In the genomic region with DNA sequence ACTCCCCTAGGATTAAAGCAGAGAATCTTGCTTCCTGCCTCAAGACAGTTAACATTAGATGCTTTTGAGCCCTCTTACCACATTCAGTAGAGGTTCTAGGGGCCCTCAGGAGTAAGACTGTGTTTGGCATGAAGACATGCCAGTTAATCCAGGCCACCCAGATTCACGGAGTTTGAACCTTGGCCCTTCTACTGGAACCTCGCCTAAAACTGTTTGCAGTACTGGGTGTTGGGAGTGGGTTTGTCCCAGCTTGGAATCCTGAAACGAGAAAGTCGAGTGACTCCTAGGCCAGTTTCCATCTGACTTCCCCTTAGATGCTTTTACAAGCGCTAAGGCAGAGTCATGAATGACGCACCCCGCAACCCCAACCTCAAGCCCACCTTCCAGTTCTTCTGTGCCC, we compare ENCODE assay signal across 13 mouse cellular contexts. TPM values are rescaled to one million over a fixed set of nuclear protein-coding genes. Genes with fewer than 3 reads are reported as not detected.
DNase-seq lines count a peak whose midpoint lies in the region; ATAC-seq and TF ChIP-seq lines count a peak whose summit lies in the region.
"Had no signal": no experiment of that assay in that cellular context is flagged by ENCODE, and none has a peak within 500 bp of the region (broad histone marks: within the 10 kb centered on the region; RNA-seq: fewer than 3 reads in every experiment).

No protein-coding gene starts in this region.

- ATAC-seq in stomach, embryonic 15.5 days (ENCODE audit: insufficient read depth, low FRiP score, low read depth): no peak
- ATAC-seq: hindbrain, embryonic 16.5 days had no signal

- peaks cover 33% of the 10 kb centered on the region for H3K4me1 ChIP-seq in liver, adult 2 months (ENCODE audit: control insufficient read depth, insufficient read depth, low read length)
- peaks cover 51% of the 10 kb centered on the region for H3K4me1 ChIP-seq in stomach, embryonic 15.5 days

- no peaks in the 10 kb centered on the region for H3K36me3 ChIP-seq in liver, adult 2 months (ENCODE audit: control insufficient read depth, insufficient read depth, low read length)
- no peaks in the 10 kb centered on the region for H3K36me3 ChIP-seq in stomach, embryonic 15.5 days
- H3K36me3 ChIP-seq: heart, embryonic 12.5 days had no signal

- intact Hi-C loops in heart, postnatal 10 days (cut with DNase I): no loop called here

- H3K4me3 ChIP-seq in liver, adult 2 months (ENCODE audit: insufficient read depth, low read depth, low read length): no peak overlapping the region
- H3K4me3 ChIP-seq in stomach, embryonic 15.5 days (replicated peaks): no peak overlapping the region
- H3K4me3 ChIP-seq: heart, embryonic 12.5 days had no signal

- TF ChIP-seq POLR2A in liver, adult 2 months (IDR thresholded peaks at IDR 0.05; ENCODE audit: extremely low read depth, insufficient read depth, low read length): no peak

- H3K27ac ChIP-seq in liver, adult 2 months (replicated peaks; ENCODE audit: insufficient read depth, low read depth, low read length): peak overlapping the region; percentile 14; the same call in 1 of the 2 replicates
- H3K27ac ChIP-seq in stomach, embryonic 15.5 days: peak overlapping the region; percentile 55; the same call in 1 of the 2 replicates
- H3K27ac ChIP-seq: liver, embryonic 14.5 days had no signal

- H3K27me3 ChIP-seq in liver, adult 2 months (ENCODE audit: control insufficient read depth, insufficient read depth, low read length): no peaks in the 10 kb centered on the region
- H3K27me3 ChIP-seq in stomach, embryonic 15.5 days (replicated peaks): no peaks in the 10 kb centered on the region
- H3K27me3 ChIP-seq: heart, embryonic 12.5 days had no signal

- peak; percentile 20 for DNase-seq in cerebellum, adult 8-10 months
- no peak for DNase-seq in cerebellum, postnatal 25 days
- DNase-seq in liver, adult 2 months (ENCODE audit: extremely low read depth, low read depth, low spot score): peak; percentile 82
- DNase-seq in liver: no peak
- peak; percentile 69 to 75 for DNase-seq in kidney, postnatal 25 days
- no peak for DNase-seq in left cerebral cortex, adult 9 months (ENCODE audit: low spot score in 2 of 2)
- DNase-seq in heart, postnatal 10 days: no peak
- DNase-seq: layer of hippocampus, postnatal 36 days; thymus, adult 2 months had no signal

- no peaks in the 10 kb centered on the region; the same call in 1 of the 2 replicates for H3K79me2 ChIP-seq in liver, adult 2 months (ENCODE audit: control insufficient read depth, insufficient read depth, low read length)

- H3K9ac ChIP-seq in liver, adult 2 months (ENCODE audit: low read depth, low read length): no peak overlapping the region
- no peak overlapping the region for H3K9ac ChIP-seq in stomach, embryonic 15.5 days
- H3K9ac ChIP-seq: heart, embryonic 12.5 days; liver, embryonic 14.5 days had no signal

- WGBS in liver, adult 2 months: 52% methylated on average over 7 of the region's 7 CpGs
- 65% methylated on average over 7 of the region's 7 CpGs for WGBS in stomach, embryonic 15.5 days

- TF ChIP-seq CTCF in liver, adult 2 months (IDR thresholded peaks at IDR 0.05; ENCODE audit: low read depth, low read length): no peak

- H3K9me3 ChIP-seq in stomach, embryonic 15.5 days: no peaks in the 10 kb centered on the region
- H3K9me3 ChIP-seq: heart, embryonic 12.5 days had no signal

- H3K4me2 ChIP-seq in stomach, embryonic 15.5 days: peak overlapping the region; percentile 90

RNA-seq across cellular contexts. Expression of a gene that starts 5.0 kb away (rescaled TPM):
- total RNA-seq in liver, adult 2 months (2014; rRNA removed): 2.3 and 3.9 TPM in 2 replicates
- polyA plus RNA-seq in liver, adult 2 months (2012; rRNA removed): 2.4 and 2.7 TPM in 2 replicates
- polyA plus RNA-seq in stomach, embryonic 15.5 days (2015; fragmentation: Nextera tagmentation; extraction: Ambion mirVana): 17.7 and 17.9 TPM in 2 replicates
- total RNA-seq in heart, postnatal 10 days (2021): 1 to 10 TPM; 3.5 to 4.1 TPM

RNA-seq across cellular contexts. Expression of a gene that starts 31.4 kb away (rescaled TPM):
- total RNA-seq in liver, adult 2 months (2014; rRNA removed): 5.1 and 7.9 TPM in 2 replicates
- 7.7 and 9.3 TPM in 2 replicates for polyA plus RNA-seq in liver, adult 2 months (2012; rRNA removed)
- 41.8 and 42.1 TPM in 2 replicates for polyA plus RNA-seq in stomach, embryonic 15.5 days (2015; fragmentation: Nextera tagmentation; extraction: Ambion mirVana)
- 10 to 100 TPM; 17.3 to 23.8 TPM for total RNA-seq in heart, postnatal 10 days (2021)

RNA-seq across cellular contexts. Expression of a gene that starts 35.2 kb away (rescaled TPM):
- total RNA-seq in liver, adult 2 months (2014; rRNA removed): 4.4 and 6.8 TPM in 2 replicates
- polyA plus RNA-seq in liver, adult 2 months (2012; rRNA removed): 11.3 and 14.1 TPM in 2 replicates
- polyA plus RNA-seq in stomach, embryonic 15.5 days (2015; fragmentation: Nextera tagmentation; extraction: Ambion mirVana): 3.6 and 4.3 TPM in 2 replicates
- 10 to 100 TPM; 15.3 to 18.3 TPM for total RNA-seq in heart, postnatal 10 days (2021)

Comparison
In these comparisons a context has a peak if more than half of its experiments do, and no peak if none do; other contexts are left out.
1. DNase-seq: peak in cerebellum, adult 8-10 months (single experiment), liver, adult 2 months (single experiment) and kidney, postnatal 25 days (2 of 2); none in cerebellum, postnatal 25 days (0 of 2), liver (single experiment), left cerebral cortex, adult 9 months (0 of 2) and heart, postnatal 10 days (0 of 2).